Mouse (Mus musculus) midbrain, embryonic 14.5 days (tissue): Measurements from ENCODE around the gene Rps13. TPM values are rescaled to one million over a fixed set of nuclear protein-coding genes. Genes with fewer than 3 reads are reported as not detected.

Experiments used
- ATAC-seq: fragments of 200-750 bp; cut with Nextera tagmentation; 2 replicates; pipeline ENCODE4 v1.8.0; 2017; ENCODE audit warnings: moderate number of reproducible peaks, moderate library complexity; ENCODE audit not compliant: low FRiP score, low TSS enrichment
- DNase-seq: peaks from one replicate; pipeline ENCODE4 v3.0.0-alpha.2; 2015
- H3K27ac ChIP-seq: fragments of 300-500 bp; sonication (generic); replicated peaks from 2 replicates; pipeline ENCODE4 v1.5.1; 2014; ENCODE audit warnings: mild to moderate bottlenecking, low read depth, low read length, moderate library complexity
- H3K27me3 ChIP-seq: fragments of 300-500 bp; sonication (generic); 2 replicates; pipeline ENCODE4 v1.6.1; 2014; ENCODE audit warnings: low read length, control low read depth, mixed read lengths; ENCODE audit not compliant: control insufficient read depth, insufficient read depth
- H3K36me3 ChIP-seq: fragments of 300-500 bp; sonication (generic); 2 replicates; pipeline ENCODE4 v1.6.1; 2014; ENCODE audit warnings: low read length, control low read depth; ENCODE audit not compliant: control insufficient read depth, insufficient read depth
- H3K4me1 ChIP-seq: fragments of 300-500 bp; sonication (generic); 2 replicates; pipeline ENCODE4 v1.6.1; 2014; ENCODE audit warnings: mild to moderate bottlenecking, antibody characterized with exemption, low read length, control low read depth; ENCODE audit not compliant: control insufficient read depth, insufficient read depth
- H3K4me2 ChIP-seq: fragments of 300-500 bp; sonication (generic); 2 replicates; pipeline ENCODE4 v1.6.1; 2014; ENCODE audit warnings: mild to moderate bottlenecking, low read length, moderate library complexity
- H3K4me3 ChIP-seq: fragments of 300-500 bp; sonication (generic); replicated peaks from 2 replicates; pipeline ENCODE4 v1.5.1; 2014; ENCODE audit warnings: low read depth, low read length
- H3K9ac ChIP-seq: fragments of 300-500 bp; sonication (generic); replicated peaks from 2 replicates; pipeline ENCODE4 v1.6.1; 2014; ENCODE audit warnings: mild to moderate bottlenecking, low read length, moderate library complexity
- H3K9me3 ChIP-seq: fragments of 300-500 bp; sonication (generic); 2 replicates; pipeline ENCODE4 v1.6.1; 2016; ENCODE audit warnings: low read length, control low read depth, mixed read lengths; ENCODE audit not compliant: control insufficient read depth
- WGBS: fragments of 180-500 bp; shearing (Covaris S2); extraction: QIAGEN DNeasy Blood & Tissue Kit; methylation state at CpG from one replicate; pipeline ENCODE4 v1.1.7; 2014; 5-methylcytosine and 5-hydroxymethylcytosine counted together
- polyA plus RNA-seq: library from polyadenylated mRNA; unstranded; fragments of >200 nt; fragmentation: Nextera tagmentation; extraction: Ambion mirVana; gene quantifications from 2 replicates; pipeline ENCODE4 v1.2.1, GENCODE M21; 2014

The Rps13 gene
- polyA plus RNA-seq, 1 experiment from 2014 or later = 533 TPM

DNA sequence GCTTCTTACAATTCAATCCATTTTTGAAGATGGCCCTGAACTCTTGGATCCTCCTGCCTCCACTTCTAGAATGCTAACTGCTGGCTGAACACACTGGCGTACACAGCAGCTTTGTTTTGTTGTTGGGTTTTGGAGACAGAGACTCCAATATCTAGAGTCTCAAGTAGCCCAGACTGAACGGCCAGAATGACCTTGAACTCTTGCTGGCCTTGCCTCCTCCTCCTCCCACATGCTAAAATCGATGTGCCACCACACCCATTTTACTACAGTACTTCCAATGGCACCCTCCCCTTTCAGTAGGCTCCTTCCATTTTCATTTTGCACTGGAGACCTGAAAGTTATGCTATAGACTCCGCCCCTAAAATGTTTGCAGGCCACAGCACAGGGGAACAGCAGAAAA lies 32.9 kb downstream of the Rps13 start:
- no peak overlapping the region for H3K9ac ChIP-seq
- H3K9me3 ChIP-seq = no peaks in the 10 kb centered on the region
- H3K4me1 ChIP-seq = no peaks in the 10 kb centered on the region
- no peak overlapping the region for H3K4me2 ChIP-seq
- H3K4me3 ChIP-seq = no peak overlapping the region
- no peak for ATAC-seq
- no peak for DNase-seq
- H3K27ac ChIP-seq = no peak overlapping the region
- no peaks in the 10 kb centered on the region for H3K27me3 ChIP-seq
- WGBS = 96% methylated on average over 4 of the region's 4 CpGs
- H3K36me3 ChIP-seq = no peaks in the 10 kb centered on the region

DNA sequence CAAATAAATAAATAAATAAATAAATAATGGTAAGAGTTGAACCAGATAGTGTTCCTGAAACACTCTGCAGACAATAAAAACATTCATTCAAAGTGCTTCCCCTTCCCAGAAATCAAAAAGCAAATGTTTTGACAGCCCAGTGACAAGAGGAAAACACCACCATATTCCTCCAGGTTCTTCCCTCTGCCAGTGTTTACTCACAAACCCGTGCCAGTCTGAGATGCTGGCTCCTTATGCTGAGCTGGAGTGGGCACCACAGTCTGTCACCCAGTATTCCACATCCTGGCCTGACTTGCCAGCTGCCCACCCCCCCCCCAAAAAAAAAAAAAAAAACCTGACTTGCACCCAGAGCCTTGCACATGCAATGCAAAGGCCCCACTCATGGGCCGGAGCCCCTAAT lies 35.1 kb downstream of the Rps13 start:
- H3K9ac ChIP-seq = no peak overlapping the region
- no peak for DNase-seq
- no peak overlapping the region for H3K4me3 ChIP-seq
- no peak overlapping the region for H3K27ac ChIP-seq
- WGBS = 92% methylated on average over 2 of the region's 2 CpGs
- H3K36me3 ChIP-seq = no peaks in the 10 kb centered on the region
- no peak for ATAC-seq
- no peaks in the 10 kb centered on the region for H3K27me3 ChIP-seq
- H3K9me3 ChIP-seq = no peaks in the 10 kb centered on the region
- no peaks in the 10 kb centered on the region for H3K4me1 ChIP-seq
- no peak overlapping the region for H3K4me2 ChIP-seq

DNA sequence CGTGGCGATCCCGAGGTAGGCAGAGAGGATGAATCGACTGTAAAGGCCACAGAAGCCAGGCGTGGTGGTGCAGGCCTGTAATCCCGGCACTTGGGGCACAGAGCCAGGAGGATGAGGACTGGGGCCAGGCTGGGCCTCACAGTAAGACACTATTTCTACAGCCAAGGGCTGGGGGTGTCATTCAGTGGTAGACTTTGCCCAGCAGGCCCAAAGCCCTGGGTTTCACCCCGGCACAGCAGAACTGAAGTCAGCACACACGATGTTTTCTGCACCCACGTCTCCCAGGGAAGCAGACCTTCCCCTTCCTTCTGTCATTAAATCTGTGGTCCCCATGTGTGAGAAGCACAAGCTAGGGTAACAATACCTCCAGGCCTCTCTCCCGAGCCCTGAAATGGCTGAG lies 35.6 kb downstream of the Rps13 start:
- Histone ChIP-seq H3K36me3 (no peaks in the 10 kb centered on the region), H3K27ac (no peak overlapping the region), H3K4me3 (no peak overlapping the region), H3K27me3 (no peaks in the 10 kb centered on the region), H3K4me1 (no peaks in the 10 kb centered on the region), H3K9me3 (no peaks in the 10 kb centered on the region), H3K9ac (no peak overlapping the region), H3K4me2 (no peak overlapping the region)
- WGBS = 77% methylated on average over 10 of the region's 10 CpGs
- DNase-seq (no peak), ATAC-seq (no peak)

DNA sequence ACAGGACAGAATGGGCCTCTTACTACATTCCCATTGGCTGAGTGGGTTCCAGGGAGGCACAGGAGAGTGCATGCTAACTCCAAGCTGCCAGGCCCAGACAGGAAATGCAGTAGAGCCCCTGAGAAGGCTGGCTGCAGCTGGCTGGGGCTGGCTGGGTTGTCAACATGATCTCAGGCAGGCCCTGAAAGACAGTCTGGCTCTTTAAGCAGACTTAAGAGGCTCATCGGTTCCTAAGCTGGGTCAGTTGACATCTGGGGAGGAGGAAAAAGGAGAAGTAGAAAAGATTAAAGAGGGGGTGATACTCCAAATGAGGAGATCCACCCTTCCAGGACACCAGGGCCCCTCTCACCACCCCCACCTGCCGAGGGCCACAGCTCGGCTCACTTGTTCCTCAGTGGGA lies 39.0 kb downstream of the Rps13 start:
- no peaks in the 10 kb centered on the region for H3K27me3 ChIP-seq
- H3K9ac ChIP-seq = no peak overlapping the region
- no peaks in the 10 kb centered on the region for H3K9me3 ChIP-seq
- H3K4me2 ChIP-seq = no peak overlapping the region
- ATAC-seq = no peak
- H3K4me1 ChIP-seq = no peaks in the 10 kb centered on the region
- H3K36me3 ChIP-seq = no peaks in the 10 kb centered on the region
- no peak for DNase-seq
- 41% methylated on average over 3 of the region's 3 CpGs for WGBS
- H3K4me3 ChIP-seq = no peak overlapping the region
- no peak overlapping the region for H3K27ac ChIP-seq

DNA sequence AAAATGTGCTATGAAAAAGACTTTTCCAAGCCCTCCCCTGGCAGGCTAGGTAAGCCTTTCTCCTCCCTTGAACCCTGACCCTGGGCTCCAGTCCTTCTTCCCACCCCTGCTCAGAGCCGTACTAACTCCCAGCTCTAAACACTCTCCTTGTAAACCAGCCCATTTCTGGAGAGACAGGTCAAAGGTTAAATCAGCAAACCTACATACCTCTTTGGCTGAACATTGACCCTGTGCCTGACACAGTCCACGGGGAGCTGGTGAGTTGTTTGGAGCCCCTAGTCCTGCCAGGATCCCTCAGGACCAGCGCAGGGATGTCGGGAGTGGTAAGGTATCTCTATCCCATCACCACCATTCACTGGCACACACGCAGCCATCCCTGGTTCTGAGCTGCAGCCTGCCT lies 41.6 kb downstream of the Rps13 start:
- ATAC-seq (no peak), DNase-seq (no peak)
- no peaks in the 10 kb centered on the region for H3K4me1 ChIP-seq
- H3K4me2 ChIP-seq = no peak overlapping the region
- no peaks in the 10 kb centered on the region for H3K9me3 ChIP-seq
- no peaks in the 10 kb centered on the region for H3K36me3 ChIP-seq
- H3K27me3 ChIP-seq = no peaks in the 10 kb centered on the region
- H3K4me3 ChIP-seq = no peak overlapping the region
- H3K27ac ChIP-seq = no peak overlapping the region
- no peak overlapping the region for H3K9ac ChIP-seq
- WGBS = 51% methylated on average over 5 of the region's 5 CpGs

DNA sequence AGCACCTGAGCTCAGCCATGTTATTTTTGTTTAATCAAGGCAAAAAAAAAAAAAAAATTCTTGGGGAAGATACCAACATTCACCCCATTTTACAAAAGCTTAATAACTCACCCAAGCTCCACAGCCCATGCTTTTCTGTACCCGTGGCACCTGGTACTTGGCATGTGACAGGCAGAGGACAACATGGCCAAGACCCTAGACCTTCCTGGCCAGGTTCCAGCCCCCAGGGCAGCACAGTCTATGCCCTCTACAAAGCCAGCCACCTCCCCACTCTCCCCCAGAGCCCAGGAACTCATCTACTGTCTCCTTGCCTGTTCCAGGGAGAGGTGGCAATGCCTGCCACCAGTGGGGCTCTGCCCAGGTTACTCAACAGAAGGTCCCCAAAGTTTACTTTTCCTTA lies 43.4 kb downstream of the Rps13 start:
- no peaks in the 10 kb centered on the region for H3K36me3 ChIP-seq
- no peak overlapping the region for H3K4me3 ChIP-seq
- no peaks in the 10 kb centered on the region for H3K27me3 ChIP-seq
- H3K9me3 ChIP-seq = no peaks in the 10 kb centered on the region
- ATAC-seq = no peak
- H3K27ac ChIP-seq = no peak overlapping the region
- DNase-seq = no peak
- 85% methylated on average over 1 of the region's 1 CpGs for WGBS
- peaks cover 3% of the 10 kb centered on the region; the same call in 1 of the 2 replicates for H3K4me1 ChIP-seq
- no peak overlapping the region for H3K4me2 ChIP-seq
- H3K9ac ChIP-seq = no peak overlapping the region

DNA sequence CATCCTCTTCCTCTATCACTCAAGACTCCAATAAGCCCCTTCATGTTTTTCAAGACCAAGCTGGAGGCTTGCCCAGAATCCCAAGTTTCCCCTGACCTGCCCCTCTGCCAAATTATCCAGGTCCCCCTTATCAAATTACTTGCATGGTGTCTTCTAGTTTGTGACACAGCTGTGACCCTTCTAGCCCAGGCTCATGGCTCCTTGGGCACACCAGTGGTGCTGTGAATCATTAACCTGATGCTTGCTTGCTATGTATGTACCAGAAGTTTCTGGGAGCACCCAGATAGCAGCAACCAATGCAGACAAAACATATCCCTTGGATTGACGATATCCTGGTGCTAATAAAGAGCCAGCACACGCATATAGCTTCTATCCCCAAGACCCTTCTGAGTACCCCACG lies 45.0 kb downstream of the Rps13 start:
- Histone ChIP-seq H3K4me1 (peaks cover 3% of the 10 kb centered on the region; the same call in 1 of the 2 replicates), H3K27me3 (no peaks in the 10 kb centered on the region), H3K36me3 (no peaks in the 10 kb centered on the region), H3K4me2 (no peak overlapping the region), H3K9me3 (no peaks in the 10 kb centered on the region), H3K9ac (no peak overlapping the region), H3K4me3 (no peak overlapping the region), H3K27ac (no peak overlapping the region)
- DNase-seq (no peak), ATAC-seq (no peak)
- WGBS = 89% methylated on average over 3 of the region's 3 CpGs

DNA sequence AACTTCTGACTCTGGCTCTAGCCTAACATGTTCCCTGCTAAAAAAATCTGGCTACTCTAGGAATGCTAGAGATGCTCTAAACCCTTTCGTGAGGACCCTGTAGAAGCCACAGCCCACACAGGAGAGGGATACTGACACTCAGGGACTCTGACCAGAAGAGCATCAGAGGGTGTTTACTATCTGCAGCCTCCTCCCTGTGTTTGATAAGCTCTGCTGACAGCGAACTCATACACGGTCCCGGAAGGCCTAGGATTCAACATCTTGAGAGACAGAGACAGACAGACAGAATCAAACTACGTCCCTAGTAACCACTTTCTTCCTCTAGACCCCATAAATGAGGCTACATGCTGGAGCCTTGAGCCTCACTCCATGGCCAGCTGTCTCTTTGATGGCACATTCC lies 46.0 kb downstream of the Rps13 start:
- 85% methylated on average over 5 of the region's 5 CpGs for WGBS
- H3K27ac ChIP-seq = no peak overlapping the region
- ATAC-seq = no peak
- H3K9ac ChIP-seq = no peak overlapping the region
- no peaks in the 10 kb centered on the region for H3K27me3 ChIP-seq
- H3K4me2 ChIP-seq = no peak overlapping the region
- H3K36me3 ChIP-seq = no peaks in the 10 kb centered on the region
- H3K4me1 ChIP-seq = peaks cover 11% of the 10 kb centered on the region
- H3K4me3 ChIP-seq = no peak overlapping the region
- DNase-seq = no peak
- no peaks in the 10 kb centered on the region for H3K9me3 ChIP-seq

DNA sequence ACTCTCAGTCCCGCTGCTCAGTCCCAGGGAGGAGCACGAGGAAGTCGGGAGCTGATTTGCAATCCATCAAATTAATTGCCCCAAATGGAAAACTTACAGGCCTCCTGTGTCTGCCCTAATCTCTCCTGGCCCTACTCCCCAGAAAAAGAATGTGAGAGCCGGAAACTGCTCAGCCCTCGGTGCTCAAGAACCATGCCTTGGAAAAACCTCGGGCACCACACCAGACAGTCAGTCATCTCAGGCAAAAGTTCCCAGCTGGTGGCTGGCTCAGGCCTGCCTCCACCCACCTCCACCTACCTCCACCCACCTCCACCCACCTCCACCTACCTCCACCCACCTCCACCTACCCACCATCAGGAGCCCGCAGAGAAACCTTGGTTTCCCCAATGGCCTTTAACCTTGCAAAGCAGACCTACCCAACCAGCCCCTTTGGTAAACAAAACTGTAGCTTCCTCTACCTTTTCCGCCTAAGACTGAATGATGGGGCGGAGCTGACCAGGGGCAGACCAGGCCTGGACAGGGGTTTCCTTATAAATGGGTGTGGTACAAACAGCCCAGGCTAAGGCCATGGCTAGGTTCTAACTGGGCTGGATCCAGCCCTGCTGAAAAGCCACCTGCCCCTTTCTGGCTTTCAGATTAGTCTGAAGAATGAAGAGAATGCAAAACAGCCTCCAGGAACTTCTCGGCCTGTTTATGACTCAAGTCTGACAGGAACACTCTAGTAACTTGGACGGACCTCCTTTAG lies 47.2 kb downstream of the Rps13 start:
- Histone ChIP-seq H3K27me3 (no peaks in the 10 kb centered on the region), H3K9ac (no peak overlapping the region), H3K4me3 (no peak overlapping the region), H3K27ac (no peak overlapping the region), H3K4me1 (peaks cover 17% of the 10 kb centered on the region), H3K36me3 (no peaks in the 10 kb centered on the region), H3K4me2 (no peak overlapping the region), H3K9me3 (no peaks in the 10 kb centered on the region)
- 64% methylated on average over 11 of the region's 11 CpGs for WGBS
- ATAC-seq (no peak), DNase-seq (no peak)
